Mouse (Mus musculus) midbrain, embryonic 16.5 days (tissue): Measurements from ENCODE around the gene Cntnap2. TPM values are rescaled to one million over a fixed set of nuclear protein-coding genes. Genes with fewer than 3 reads are reported as not detected.

Experiments
- ATAC-seq: fragments of 200-750 bp; cut with Nextera tagmentation; 2 replicates; pipeline ENCODE4 v1.8.0; 2017; ENCODE audit warnings: moderate TSS enrichment
- H3K27ac ChIP-seq: fragments of 300-500 bp; sonication (generic); 2 replicates; pipeline ENCODE4 v1.5.1; 2014; ENCODE audit warnings: mild to moderate bottlenecking, low read length, mixed read lengths
- H3K27me3 ChIP-seq: fragments of 300-500 bp; sonication (generic); 2 replicates; pipeline ENCODE4 v1.6.1; 2014; ENCODE audit warnings: low read depth, low read length, mixed read lengths; ENCODE audit not compliant: control insufficient read depth, insufficient read depth
- H3K36me3 ChIP-seq: fragments of 300-500 bp; sonication (generic); 2 replicates; pipeline ENCODE4 v1.6.1; 2014; ENCODE audit warnings: mild to moderate bottlenecking, low read length, moderate library complexity, mixed read lengths; ENCODE audit not compliant: control insufficient read depth, insufficient read depth
- H3K4me1 ChIP-seq: fragments of 300-500 bp; sonication (generic); 2 replicates; pipeline ENCODE4 v1.6.1; 2014; ENCODE audit warnings: mild to moderate bottlenecking, low read length, mixed read lengths; ENCODE audit not compliant: control insufficient read depth, insufficient read depth
- H3K4me2 ChIP-seq: fragments of 300-500 bp; sonication (generic); 2 replicates; pipeline ENCODE4 v1.6.1; 2014; ENCODE audit warnings: mild to moderate bottlenecking, low read length, mixed read lengths
- H3K4me3 ChIP-seq: fragments of 300-500 bp; sonication (generic); 2 replicates; pipeline ENCODE4 v1.5.1; 2014; ENCODE audit warnings: low read depth, mild to moderate bottlenecking, low read length, moderate library complexity, mixed read lengths
- H3K9ac ChIP-seq: fragments of 300-500 bp; sonication (generic); 2 replicates; pipeline ENCODE4 v1.6.1; 2014; ENCODE audit warnings: low read depth, low read length, mixed read lengths
- H3K9me3 ChIP-seq: fragments of 300-500 bp; sonication (generic); replicated peaks from 2 replicates; pipeline ENCODE4 v1.6.1; 2014; ENCODE audit warnings: mild to moderate bottlenecking, low read length, mixed read lengths; ENCODE audit not compliant: control insufficient read depth, poor library complexity, severe bottlenecking
- WGBS: fragments of 180-500 bp; shearing (Covaris S2); extraction: QIAGEN DNeasy Blood & Tissue Kit; methylation state at CpG from one replicate; pipeline ENCODE4 v1.1.7; 2014; 5-methylcytosine and 5-hydroxymethylcytosine counted together
- polyA plus RNA-seq: library from polyadenylated mRNA; unstranded; fragments of >200 nt; fragmentation: Nextera tagmentation; extraction: Ambion mirVana; gene quantifications from 2 replicates; pipeline ENCODE4 v1.2.1, GENCODE M21; 2015

Cntnap2 gene
- polyA plus RNA-seq, 1 experiment from 2014 or later: 63.5 TPM

- no peak overlapping the region for H3K9ac ChIP-seq
- H3K27ac ChIP-seq: no peak overlapping the region
- H3K9me3 ChIP-seq: no peaks in the 10 kb centered on the region
- no peaks in the 10 kb centered on the region for H3K4me1 ChIP-seq
- no peak overlapping the region for H3K4me2 ChIP-seq
- no peak overlapping the region for H3K4me3 ChIP-seq
- no peaks in the 10 kb centered on the region for H3K27me3 ChIP-seq
- ATAC-seq: no peak
- 83% methylated on average over 4 of the region's 4 CpGs for WGBS
- no peaks in the 10 kb centered on the region for H3K36me3 ChIP-seq
Measured at GRCm38 (mm10) chr6:46201828-46202227, 1142.7 kb downstream of the Cntnap2 start.

- no peaks in the 10 kb centered on the region for H3K27me3 ChIP-seq
- no peaks in the 10 kb centered on the region for H3K4me1 ChIP-seq
- ATAC-seq: no peak
- no peaks in the 10 kb centered on the region for H3K9me3 ChIP-seq
- H3K27ac ChIP-seq: no peak overlapping the region
- no peak overlapping the region for H3K4me3 ChIP-seq
- H3K36me3 ChIP-seq: no peaks in the 10 kb centered on the region
- no peak overlapping the region for H3K4me2 ChIP-seq
- WGBS: 43% methylated on average over 2 of the region's 2 CpGs
- no peak overlapping the region for H3K9ac ChIP-seq
Measured at GRCm38 (mm10) chr6:46205531-46205930, 1146.4 kb downstream of the Cntnap2 start.

- no peak for ATAC-seq
- H3K9me3 ChIP-seq: no peaks in the 10 kb centered on the region
- no peak overlapping the region for H3K9ac ChIP-seq
- H3K27ac ChIP-seq: no peak overlapping the region
- H3K36me3 ChIP-seq: no peaks in the 10 kb centered on the region
- 94% methylated on average over 1 of the region's 1 CpGs for WGBS
- no peak overlapping the region for H3K4me3 ChIP-seq
- H3K27me3 ChIP-seq: no peaks in the 10 kb centered on the region
- H3K4me2 ChIP-seq: no peak overlapping the region
- no peaks in the 10 kb centered on the region for H3K4me1 ChIP-seq
Measured at GRCm38 (mm10) chr6:46232889-46233288, 1173.7 kb downstream of the Cntnap2 start.

GRCm38 (mm10) chr6:46240349-46240748 is 1181.2 kb downstream of the Cntnap2 start:
- no peaks in the 10 kb centered on the region for H3K27me3 ChIP-seq
- H3K4me3 ChIP-seq: no peak overlapping the region
- no peaks in the 10 kb centered on the region for H3K9me3 ChIP-seq
- no peak overlapping the region for H3K4me2 ChIP-seq
- H3K27ac ChIP-seq: no peak overlapping the region
- no peaks in the 10 kb centered on the region for H3K36me3 ChIP-seq
- no peak overlapping the region for H3K9ac ChIP-seq
- no peaks in the 10 kb centered on the region for H3K4me1 ChIP-seq
- no peak for ATAC-seq
- 71% methylated on average over 2 of the region's 2 CpGs for WGBS

GRCm38 (mm10) chr6:46263171-46263570 is 1204.0 kb downstream of the Cntnap2 start:
- H3K36me3 ChIP-seq: no peaks in the 10 kb centered on the region
- WGBS: 25% methylated on average over 1 of the region's 1 CpGs
- no peak overlapping the region for H3K27ac ChIP-seq
- H3K9me3 ChIP-seq: no peaks in the 10 kb centered on the region
- H3K4me3 ChIP-seq: no peak overlapping the region
- H3K27me3 ChIP-seq: no peaks in the 10 kb centered on the region
- H3K4me1 ChIP-seq: no peaks in the 10 kb centered on the region
- H3K4me2 ChIP-seq: no peak overlapping the region
- H3K9ac ChIP-seq: no peak overlapping the region
- ATAC-seq: no peak

GRCm38 (mm10) chr6:46346946-46347345 is 1287.8 kb downstream of the Cntnap2 start:
- H3K9ac ChIP-seq: no peak overlapping the region
- H3K9me3 ChIP-seq: no peaks in the 10 kb centered on the region
- no peaks in the 10 kb centered on the region for H3K4me1 ChIP-seq
- ATAC-seq: no peak
- WGBS: 57% methylated on average over 5 of the region's 5 CpGs
- H3K36me3 ChIP-seq: no peaks in the 10 kb centered on the region
- no peaks in the 10 kb centered on the region for H3K27me3 ChIP-seq
- no peak overlapping the region for H3K4me2 ChIP-seq
- no peak overlapping the region for H3K4me3 ChIP-seq
- no peak overlapping the region for H3K27ac ChIP-seq

- 80% methylated on average over 2 of the region's 2 CpGs for WGBS
- ATAC-seq: no peak
- Histone ChIP-seq H3K4me1 (no peaks in the 10 kb centered on the region), H3K27ac (no peak overlapping the region), H3K9ac (no peak overlapping the region), H3K36me3 (no peaks in the 10 kb centered on the region), H3K9me3 (no peaks in the 10 kb centered on the region), H3K4me2 (no peak overlapping the region), H3K27me3 (no peaks in the 10 kb centered on the region), H3K4me3 (no peak overlapping the region)
Measured at GRCm38 (mm10) chr6:46361091-46361490, 1301.9 kb downstream of the Cntnap2 start.

GRCm38 (mm10) chr6:46362156-46362555 is 1303.0 kb downstream of the Cntnap2 start:
- no peaks in the 10 kb centered on the region for H3K36me3 ChIP-seq
- H3K4me3 ChIP-seq: no peak overlapping the region
- H3K9me3 ChIP-seq: no peaks in the 10 kb centered on the region
- H3K9ac ChIP-seq: no peak overlapping the region
- H3K27me3 ChIP-seq: no peaks in the 10 kb centered on the region
- ATAC-seq: no peak
- WGBS: 94% methylated on average over 1 of the region's 1 CpGs
- no peak overlapping the region for H3K4me2 ChIP-seq
- no peak overlapping the region for H3K27ac ChIP-seq
- no peaks in the 10 kb centered on the region for H3K4me1 ChIP-seq

GRCm38 (mm10) chr6:46398725-46399589 is 1339.8 kb downstream of the Cntnap2 start:
- Histone ChIP-seq H3K27ac (no peak overlapping the region), H3K4me2 (no peak overlapping the region), H3K4me3 (no peak overlapping the region), H3K9me3 (no peaks in the 10 kb centered on the region), H3K27me3 (no peaks in the 10 kb centered on the region), H3K36me3 (no peaks in the 10 kb centered on the region), H3K4me1 (no peaks in the 10 kb centered on the region; the same call in 1 of the 2 replicates), H3K9ac (no peak overlapping the region)
- WGBS: 82% methylated on average over 2 of the region's 2 CpGs
- no peak for ATAC-seq
